Mouse (Mus musculus) hindbrain, embryonic 14.5 days (tissue): ENCODE results near the gene H2-M5. TPM values are rescaled to one million over a fixed set of nuclear protein-coding genes. Genes with fewer than 3 reads are reported as not detected.

Experiments used
- ATAC-seq: fragments of 200-750 bp; cut with Nextera tagmentation; 2 replicates; pipeline ENCODE4 v1.8.0; 2017; ENCODE audit warnings: moderate number of reproducible peaks, mild to moderate bottlenecking, moderate TSS enrichment, moderate library complexity; ENCODE audit not compliant: low FRiP score
- DNase-seq: peaks from one replicate; pipeline ENCODE4 v3.0.0-alpha.2; 2015; ENCODE audit warnings: low spot score
- H3K27ac ChIP-seq: fragments of 300-500 bp; sonication (generic); 2 replicates; pipeline ENCODE4 v1.5.1; 2014; ENCODE audit warnings: mild to moderate bottlenecking, moderate library complexity
- H3K27me3 ChIP-seq: fragments of 300-500 bp; sonication (generic); 2 replicates; pipeline ENCODE4 v1.6.1; 2014; ENCODE audit warnings: mild to moderate bottlenecking, low read length, mixed read lengths; ENCODE audit not compliant: control insufficient read depth, insufficient read depth
- H3K36me3 ChIP-seq: fragments of 300-500 bp; sonication (generic); replicated peaks from 2 replicates; pipeline ENCODE4 v1.6.1; 2014; ENCODE audit not compliant: control insufficient read depth, insufficient read depth
- H3K4me1 ChIP-seq: fragments of 300-500 bp; sonication (generic); replicated peaks from 2 replicates; pipeline ENCODE4 v1.6.1; 2014; ENCODE audit warnings: antibody characterized with exemption, low read length, mixed read lengths; ENCODE audit not compliant: control insufficient read depth, insufficient read depth
- H3K4me2 ChIP-seq: fragments of 300-500 bp; sonication (generic); replicated peaks from 2 replicates; pipeline ENCODE4 v1.6.1; 2014; ENCODE audit warnings: mild to moderate bottlenecking, moderate library complexity
- H3K4me3 ChIP-seq: fragments of 300-500 bp; sonication (generic); replicated peaks from 2 replicates; pipeline ENCODE4 v1.5.1; 2014; ENCODE audit warnings: mild to moderate bottlenecking, low read length
- H3K9ac ChIP-seq: fragments of 300-500 bp; sonication (generic); 2 replicates; pipeline ENCODE4 v1.6.1; 2014
- H3K9me3 ChIP-seq: fragments of 300-500 bp; sonication (generic); 2 replicates; pipeline ENCODE4 v1.6.1; 2016; ENCODE audit warnings: low read length; ENCODE audit not compliant: control insufficient read depth
- WGBS: fragments of 180-500 bp; shearing (Covaris S2); extraction: QIAGEN DNeasy Blood & Tissue Kit; methylation state at CpG from one replicate; pipeline ENCODE4 v1.1.7; 2014; 5-methylcytosine and 5-hydroxymethylcytosine counted together
- polyA plus RNA-seq: library from polyadenylated mRNA; unstranded; fragments of >200 nt; fragmentation: Nextera tagmentation; extraction: Ambion mirVana; gene quantifications from 2 replicates; pipeline ENCODE4 v1.2.1, GENCODE M21; 2014

The H2-M5 gene
- polyA plus RNA-seq, 1 experiment from 2014 or later = 1.0 TPM

- peaks cover 16% of the 10 kb centered on the region for H3K4me1 ChIP-seq
- H3K9ac ChIP-seq = no peak overlapping the region
- H3K4me2 ChIP-seq = peak overlapping the region; percentile 70; the same call in 1 of the 2 replicates
- H3K27me3 ChIP-seq = peaks cover 50% of the 10 kb centered on the region
- H3K4me3 ChIP-seq = peak overlapping the region; percentile 38; the same call in 1 of the 2 replicates
- H3K27ac ChIP-seq = no peak overlapping the region
- 37% methylated on average over 5 of the region's 5 CpGs for WGBS
- H3K9me3 ChIP-seq = no peaks in the 10 kb centered on the region
- peaks cover 1% of the 10 kb centered on the region for H3K36me3 ChIP-seq
- DNase-seq (no peak), ATAC-seq (no peak)
Measured at GRCm38 (mm10) chr17:36943691-36944090, 45.6 kb downstream of the H2-M5 start.

GRCm38 (mm10) chr17:36942791-36943471, 46.4 kb downstream of the H2-M5 start, which contains the start of gene Rnf39:
TSS of gene Rnf39 (plus strand) at chr17:36942918.
- no peaks in the 10 kb centered on the region for H3K36me3 ChIP-seq
- H3K9me3 ChIP-seq = no peaks in the 10 kb centered on the region
- H3K4me1 ChIP-seq = peaks cover 16% of the 10 kb centered on the region
- peak within 1 kb of the TSS; percentile 55 for H3K9ac ChIP-seq
- no peak for DNase-seq
- no peak for ATAC-seq
- peaks cover 50% of the 10 kb centered on the region for H3K27me3 ChIP-seq
- H3K4me3 ChIP-seq = peak within 1 kb of the TSS; percentile 38
- H3K4me2 ChIP-seq = peak within 1 kb of the TSS; percentile 70
- WGBS = 2% methylated on average over 58 of the region's 59 CpGs
- H3K27ac ChIP-seq = no peak within 1 kb of the TSS

GRCm38 (mm10) chr17:36942391-36942790, 46.9 kb downstream of the H2-M5 start:
- peaks cover 16% of the 10 kb centered on the region for H3K4me1 ChIP-seq
- ATAC-seq (no peak), DNase-seq (no peak)
- no peaks in the 10 kb centered on the region for H3K9me3 ChIP-seq
- peaks cover 50% of the 10 kb centered on the region for H3K27me3 ChIP-seq
- H3K36me3 ChIP-seq = no peaks in the 10 kb centered on the region
- peak overlapping the region; percentile 70 for H3K4me2 ChIP-seq
- 0 out of 2 replicates have a peak overlapping the region, but pooled peaks have one; percentile 55 for H3K9ac ChIP-seq
- WGBS = 55% methylated on average over 10 of the region's 10 CpGs
- H3K27ac ChIP-seq = no peak overlapping the region
- H3K4me3 ChIP-seq = peak overlapping the region; percentile 38

GRCm38 (mm10) chr17:36938056-36938455, 51.3 kb downstream of the H2-M5 start:
- 89% methylated on average over 2 of the region's 2 CpGs for WGBS
- Histone ChIP-seq H3K4me1 (peaks cover 7% of the 10 kb centered on the region), H3K36me3 (no peaks in the 10 kb centered on the region), H3K4me3 (no peak overlapping the region), H3K9me3 (no peaks in the 10 kb centered on the region), H3K27ac (no peak overlapping the region), H3K27me3 (peaks cover 27% of the 10 kb centered on the region), H3K4me2 (no peak overlapping the region), H3K9ac (no peak overlapping the region)
- no peak for ATAC-seq
- no peak for DNase-seq

Other genes with a start within 250 kb of the H2-M5 start
- not detected in 2 replicates for gene H2-M10.5, start 216.6 kb downstream of the H2-M5 start, polyA plus RNA-seq
- gene H2-M10.6, start 177.4 kb downstream of the H2-M5 start, polyA plus RNA-seq = not detected in 2 replicates
- gene Trim26, start 152.4 kb downstream of the H2-M5 start, polyA plus RNA-seq = 35.0 and 39.8 TPM in 2 replicates
- 0.61 and 0.78 TPM in 2 replicates for gene Trim15, start 122.3 kb downstream of the H2-M5 start, polyA plus RNA-seq
- gene Trim10, start 120.0 kb downstream of the H2-M5 start, polyA plus RNA-seq = 0.88 and 2.1 TPM in 2 replicates
- gene Trim40, start 99.4 kb downstream of the H2-M5 start, polyA plus RNA-seq = not detected in 2 replicates
- gene Trim31, start 91.4 kb downstream of the H2-M5 start, polyA plus RNA-seq = not detected in 2 replicates
- 0.90 and 1.3 TPM in 2 replicates for gene Rnf39, start 46.6 kb downstream of the H2-M5 start, polyA plus RNA-seq
- 170 and 191 TPM in 2 replicates for gene Ppp1r11, start 37.8 kb downstream of the H2-M5 start, polyA plus RNA-seq
- gene Znrd1, start 31.0 kb downstream of the H2-M5 start, polyA plus RNA-seq = 50.4 and 55.7 TPM in 2 replicates
- 3.4 and 5.1 TPM in 2 replicates for gene Znrd1as, start 30.9 kb downstream of the H2-M5 start, polyA plus RNA-seq
- 0.47 TPM in 1 of 2 replicates, not detected in the other for gene 2410137M14Rik, start 8.3 kb downstream of the H2-M5 start, polyA plus RNA-seq
- 225 and 236 TPM in 2 replicates for gene Zfp57, start 11.6 kb upstream of the H2-M5 start, polyA plus RNA-seq
- 2.2 and 3.1 TPM in 2 replicates for gene Mog, start 33.9 kb upstream of the H2-M5 start, polyA plus RNA-seq
- 114 and 117 TPM in 2 replicates for gene Gabbr1, start 56.4 kb upstream of the H2-M5 start, polyA plus RNA-seq
- not detected in 2 replicates for gene Olfr90, start 99.0 kb upstream of the H2-M5 start, polyA plus RNA-seq
- not detected in 2 replicates for gene Olfr91, start 108.7 kb upstream of the H2-M5 start, polyA plus RNA-seq
- gene Olfr92, start 130.6 kb upstream of the H2-M5 start, polyA plus RNA-seq = not detected in 2 replicates
- not detected in 2 replicates for gene Olfr93, start 172.0 kb upstream of the H2-M5 start, polyA plus RNA-seq
- gene Ubd, start 204.4 kb upstream of the H2-M5 start, polyA plus RNA-seq = not detected in 2 replicates
- gene Olfr94, start 211.5 kb upstream of the H2-M5 start, polyA plus RNA-seq = 0.21 TPM in 1 of 2 replicates, not detected in the other
- not detected in 2 replicates for gene Olfr95, start 223.6 kb upstream of the H2-M5 start, polyA plus RNA-seq
- gene Olfr96, start 230.6 kb upstream of the H2-M5 start, polyA plus RNA-seq = not detected in 2 replicates
- gene Olfr97, start 247.8 kb upstream of the H2-M5 start, polyA plus RNA-seq = not detected in 2 replicates